Mouse (Mus musculus) cerebellum, adult 8-10 months (tissue): ENCODE data around the gene 4931406P16Rik.
"Not testable (repeated sequence)": the region's sequence is repeated elsewhere in the genome, so short reads cannot be mapped to it uniquely, and the experiment has no call there.

Source experiments
- DNase-seq: peaks from one replicate; pipeline ENCODE4 v3.0.0; 2022

4931406P16Rik gene

DNA sequence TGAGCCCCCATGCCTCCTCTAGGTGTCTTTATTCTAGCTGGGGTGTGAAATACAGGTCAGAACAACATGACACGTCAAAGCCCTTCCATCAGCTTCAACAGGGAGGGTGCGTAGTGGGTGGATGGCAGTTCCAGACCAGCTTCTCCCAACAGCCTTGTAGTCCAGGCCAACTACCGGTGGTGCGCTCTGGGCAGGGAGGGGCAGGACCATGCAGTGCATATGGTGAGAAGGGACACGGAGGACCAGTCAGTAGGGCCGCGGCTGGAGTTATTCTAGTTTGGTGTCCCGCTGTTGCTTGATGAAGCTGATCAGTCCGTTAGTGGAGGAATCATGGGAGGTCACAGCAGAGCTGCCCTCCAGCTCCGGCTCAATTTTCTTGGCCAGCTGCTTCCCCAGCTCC is 111.2 kb downstream of the 4931406P16Rik start:
- not testable (repeated sequence) for DNase-seq

GRCm38 (mm10) chr7:34200829-34201228 is 112.5 kb downstream of the 4931406P16Rik start:
- DNase-seq, result no peak

DNA sequence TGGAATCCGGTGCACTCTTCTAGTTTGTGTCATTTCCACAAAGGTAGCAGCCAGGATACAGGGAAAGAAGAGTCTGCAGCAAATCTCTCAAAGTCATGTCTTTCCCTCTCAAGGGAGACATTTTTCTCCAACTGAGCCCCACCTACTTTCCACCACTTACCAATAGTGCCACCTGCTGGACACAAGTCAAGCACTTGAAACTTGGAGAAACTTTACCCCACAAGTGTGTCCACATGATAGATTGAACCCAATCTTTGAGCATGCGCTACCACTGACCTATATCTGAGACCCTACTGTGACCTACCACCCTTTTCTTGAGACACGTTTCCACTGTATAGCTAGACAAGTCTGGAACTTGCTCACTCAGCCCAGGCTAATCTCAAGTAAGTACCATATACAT is 115.0 kb downstream of the 4931406P16Rik start:
- no peak for DNase-seq

DNA sequence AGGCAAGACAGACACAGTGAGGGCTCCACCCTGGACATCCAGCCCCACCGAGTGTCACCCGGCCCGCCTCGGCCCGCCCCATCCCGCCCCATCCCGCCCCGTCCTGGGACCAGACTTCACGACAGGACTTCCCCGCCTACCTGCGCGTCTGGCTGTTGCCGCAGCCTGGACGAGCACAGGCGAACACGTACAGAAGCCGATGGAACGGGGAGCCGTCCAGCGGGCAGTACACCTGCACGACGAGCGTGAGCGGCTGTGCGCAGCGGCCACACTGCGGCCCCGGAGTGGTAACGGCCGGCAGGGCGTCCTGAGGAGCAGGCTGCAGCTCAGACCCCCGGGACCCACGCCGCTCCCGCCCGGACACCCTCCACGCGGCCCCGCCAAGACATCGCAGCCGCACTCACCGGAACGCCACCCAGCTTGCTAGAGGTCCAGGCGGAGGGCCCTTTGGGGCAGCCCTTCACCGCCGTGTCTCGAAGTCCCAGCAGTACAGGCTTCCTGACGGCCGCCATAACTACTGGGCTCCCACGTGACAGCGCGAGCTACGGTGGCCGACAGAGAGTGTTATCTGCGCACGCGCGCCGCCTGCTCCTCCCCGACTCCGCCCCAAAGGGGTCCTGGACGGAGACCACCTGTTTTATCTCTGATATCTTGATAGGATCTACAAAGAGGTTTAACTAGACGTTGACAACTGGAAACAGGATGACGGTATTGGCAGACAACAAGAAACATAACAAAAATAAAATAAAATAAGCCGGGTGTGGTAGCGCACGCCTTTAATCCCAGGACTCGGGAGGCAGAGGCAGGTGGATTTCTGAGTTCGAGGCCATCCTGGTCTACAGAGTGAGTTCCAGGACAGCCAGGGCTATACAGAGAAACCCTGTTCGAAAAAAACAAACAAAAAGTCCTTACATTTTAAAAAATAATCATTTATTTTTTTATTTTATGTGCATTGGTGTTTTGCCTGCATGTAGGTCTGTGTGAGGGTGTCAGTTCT is 116.9 kb downstream of the 4931406P16Rik start, which contains the start of gene Pdcd2l:
Gene Pdcd2l, minus strand, starts transcription at position 530 of the 997 bp plus-strand sequence.
- peak; percentile 89 for DNase-seq

- DNase-seq, result no peak
These were observed 117.7 kb downstream of the 4931406P16Rik start for GRCm38 (mm10) chr7:34195632-34196031.

DNA sequence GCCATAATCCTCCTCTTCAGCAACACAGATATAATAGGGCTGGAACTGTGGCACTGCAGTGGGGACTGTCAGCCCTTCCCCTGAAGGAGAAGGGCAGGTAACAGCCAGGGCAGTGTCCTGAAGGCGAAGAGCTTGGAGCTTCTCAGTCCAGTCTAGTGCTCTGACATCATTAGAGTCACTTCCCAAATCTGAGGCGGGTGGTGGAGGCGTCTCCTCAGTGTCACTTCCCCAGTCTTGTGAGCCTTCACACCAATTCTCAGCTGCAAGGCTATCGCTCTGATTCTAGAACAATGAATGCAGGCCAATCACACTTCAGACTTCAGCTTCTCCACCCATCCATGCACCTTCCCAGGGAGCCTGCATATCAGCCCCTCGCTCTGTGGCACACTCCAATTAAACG is 120.5 kb downstream of the 4931406P16Rik start:
- no peak for DNase-seq

DNA sequence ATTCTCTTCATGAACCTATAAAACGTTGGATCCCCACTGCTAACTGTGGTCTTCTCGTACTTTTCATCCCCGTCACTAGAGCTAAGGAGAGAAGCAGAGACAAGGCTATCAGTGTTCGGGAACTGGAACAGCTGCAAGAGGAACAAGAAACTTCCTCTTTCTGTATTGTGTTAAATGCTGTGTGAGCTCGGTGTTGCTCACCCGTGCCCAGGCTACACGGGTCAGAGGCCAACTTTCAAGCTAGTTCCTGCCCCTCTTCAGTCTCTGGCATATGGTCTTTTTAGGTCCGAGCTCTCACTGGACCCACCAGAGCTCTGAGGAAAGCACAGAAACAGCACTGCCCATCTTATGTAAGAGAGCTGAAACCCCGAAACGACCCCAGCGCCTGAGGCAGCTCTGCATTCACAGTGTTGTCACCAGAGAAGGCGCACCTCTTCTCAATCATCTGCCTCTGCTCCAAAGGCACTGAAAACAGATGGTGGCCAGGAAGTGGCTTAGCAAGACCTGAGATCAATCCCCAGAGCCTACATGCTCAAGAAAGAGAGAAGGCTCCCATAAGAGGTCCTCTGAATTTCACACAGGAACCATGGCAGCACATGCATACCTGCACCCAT is 123.9 kb downstream of the 4931406P16Rik start:
- no peak for DNase-seq
